Mouse (Mus musculus) kidney, embryonic 14.5 days (tissue): ENCODE measurements around the gene Rmi2. TPM values are rescaled to one million over a fixed set of nuclear protein-coding genes. Genes with fewer than 3 reads are reported as not detected.
"Not testable (repeated sequence)": the region's sequence is repeated elsewhere in the genome, so short reads cannot be mapped to it uniquely, and the experiment has no call there.

Experiments
- ATAC-seq: fragments of 200-750 bp; cut with Nextera tagmentation; 2 replicates; pipeline ENCODE4 v1.8.0; 2017; ENCODE audit warnings: moderate number of reproducible peaks, mild to moderate bottlenecking, moderate TSS enrichment, moderate library complexity; ENCODE audit not compliant: low FRiP score, low TSS enrichment
- H3K27ac ChIP-seq: fragments of 300-500 bp; sonication (generic); 2 replicates; pipeline ENCODE4 v1.5.1; 2014; ENCODE audit warnings: low read depth, mild to moderate bottlenecking, low read length, moderate library complexity, mixed read lengths
- H3K27me3 ChIP-seq: fragments of 300-500 bp; sonication (generic); 2 replicates; pipeline ENCODE4 v1.6.1; 2014; ENCODE audit warnings: mild to moderate bottlenecking, low read length; ENCODE audit not compliant: control insufficient read depth, insufficient read depth
- H3K36me3 ChIP-seq: fragments of 300-500 bp; sonication (generic); 2 replicates; pipeline ENCODE4 v1.6.1; 2014; ENCODE audit warnings: low read length, mixed read lengths; ENCODE audit not compliant: control insufficient read depth, insufficient read depth
- H3K4me1 ChIP-seq: fragments of 300-500 bp; sonication (generic); 2 replicates; pipeline ENCODE4 v1.6.1; 2014; ENCODE audit warnings: low read length, mixed read lengths; ENCODE audit not compliant: control insufficient read depth, insufficient read depth
- H3K4me2 ChIP-seq: fragments of 300-500 bp; sonication (generic); replicated peaks from 2 replicates; pipeline ENCODE4 v1.6.1; 2014; ENCODE audit warnings: low read depth, mild to moderate bottlenecking, low read length
- H3K4me3 ChIP-seq: fragments of 300-500 bp; sonication (generic); 2 replicates; pipeline ENCODE4 v1.5.1; 2014; ENCODE audit warnings: mild to moderate bottlenecking, low read length
- H3K9ac ChIP-seq: fragments of 300-500 bp; sonication (generic); 2 replicates; pipeline ENCODE4 v1.6.1; 2014; ENCODE audit warnings: low read depth, mild to moderate bottlenecking, low read length, moderate library complexity
- H3K9me3 ChIP-seq: fragments of 300-500 bp; sonication (generic); 2 replicates; pipeline ENCODE4 v1.6.1; 2016; ENCODE audit warnings: low read length; ENCODE audit not compliant: control insufficient read depth
- WGBS: fragments of 180-500 bp; shearing (Covaris S2); extraction: QIAGEN DNeasy Blood & Tissue Kit; methylation state at CpG from one replicate; pipeline ENCODE4 v1.1.7; 2014; 5-methylcytosine and 5-hydroxymethylcytosine counted together
- polyA plus RNA-seq: library from polyadenylated mRNA; unstranded; fragments of >200 nt; fragmentation: Nextera tagmentation; extraction: Ambion mirVana; gene quantifications from 2 replicates; pipeline ENCODE4 v1.2.1, GENCODE M21; 2014

The Rmi2 gene
- polyA plus RNA-seq, 1 experiment from 2014 or later = 6.2 TPM

GRCm38 (mm10) chr16:10796034-10796433 is 38.8 kb upstream of the Rmi2 start, which contains the start of gene Prm2:
TSS of gene Prm2 (minus strand) at chr16:10796134.
- no peak within 1 kb of the TSS for H3K4me3 ChIP-seq
- 78% methylated on average over 6 of the region's 6 CpGs for WGBS
- H3K27me3 ChIP-seq = peaks cover 7% of the 10 kb centered on the region; the same call in 1 of the 2 replicates
- ATAC-seq = no peak
- H3K4me1 ChIP-seq = no peaks in the 10 kb centered on the region
- no peak within 1 kb of the TSS for H3K27ac ChIP-seq
- H3K9me3 ChIP-seq = no peaks in the 10 kb centered on the region
- H3K4me2 ChIP-seq = no peak within 1 kb of the TSS
- no peak within 1 kb of the TSS for H3K9ac ChIP-seq
- no peaks in the 10 kb centered on the region for H3K36me3 ChIP-seq

- not testable (repeated sequence) for H3K4me1 ChIP-seq, H3K9me3 ChIP-seq, H3K4me3 ChIP-seq, ATAC-seq, H3K4me2 ChIP-seq, H3K27ac ChIP-seq, H3K27me3 ChIP-seq, H3K36me3 ChIP-seq, H3K9ac ChIP-seq
- 86% methylated on average over 3 of the region's 3 CpGs for WGBS
Observed at GRCm38 (mm10) chr16:10802420-10802819, 32.4 kb upstream of the Rmi2 start.

DNA sequence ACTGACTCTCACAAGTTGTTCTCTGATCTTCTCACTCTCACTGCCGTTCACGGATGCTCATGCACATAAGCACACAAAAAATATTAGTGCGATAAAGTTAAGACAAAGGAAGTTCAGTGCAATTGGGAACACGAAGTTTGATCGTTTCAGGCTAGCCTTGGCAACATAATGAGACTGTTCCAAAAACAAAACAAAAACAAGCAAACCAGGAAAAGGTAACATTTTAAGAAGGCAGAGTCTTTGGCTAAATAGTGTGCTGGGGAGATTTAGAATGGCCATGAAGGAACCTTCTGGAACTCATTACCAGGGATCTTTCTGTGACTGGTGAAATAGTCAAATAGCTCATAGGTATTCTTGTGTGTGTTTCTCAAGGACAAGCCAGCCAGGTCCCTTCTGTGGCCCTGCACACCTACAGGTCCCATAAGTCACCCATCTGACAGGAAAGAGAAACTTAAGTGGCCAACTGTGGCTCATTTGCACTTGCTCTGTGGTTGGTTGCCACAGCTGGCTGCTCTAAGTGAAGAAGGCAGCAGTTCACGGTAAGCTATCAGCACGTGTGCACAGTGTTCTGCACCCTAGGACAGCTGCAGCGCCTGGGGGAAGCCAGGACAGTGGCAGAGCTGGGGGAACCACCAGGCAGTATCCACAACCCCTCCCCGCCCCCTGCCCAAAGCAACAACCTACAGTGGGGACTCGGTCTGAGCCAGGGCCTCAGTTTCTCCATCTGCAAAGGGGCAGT is 28.9 kb upstream of the Rmi2 start, which contains the start of gene Prm1:
Gene Prm1, minus strand, starts transcription at position 51 of the 739 bp plus-strand sequence.
- 76% methylated on average over 10 of the region's 10 CpGs for WGBS
- ATAC-seq = no peak

GRCm38 (mm10) chr16:10810376-10810775 is 24.5 kb upstream of the Rmi2 start:
- no peak for ATAC-seq
- H3K4me3 ChIP-seq = no peak overlapping the region
- H3K9ac ChIP-seq = no peak overlapping the region
- no peak overlapping the region for H3K4me2 ChIP-seq
- H3K27me3 ChIP-seq = no peaks in the 10 kb centered on the region
- WGBS = 92% methylated on average over 1 of the region's 1 CpGs
- H3K27ac ChIP-seq = no peak overlapping the region
- H3K9me3 ChIP-seq = no peaks in the 10 kb centered on the region
- H3K4me1 ChIP-seq = no peaks in the 10 kb centered on the region
- no peaks in the 10 kb centered on the region for H3K36me3 ChIP-seq

More for the DNA sequence above, 28.9 kb upstream of the Rmi2 start, which contains the start of gene Prm1:
- Histone ChIP-seq H3K4me3 (no peak within 1 kb of the TSS), H3K9me3 (no peaks in the 10 kb centered on the region), H3K36me3 (no peaks in the 10 kb centered on the region), H3K4me1 (no peaks in the 10 kb centered on the region), H3K27me3 (no peaks in the 10 kb centered on the region), H3K4me2 (no peak within 1 kb of the TSS), H3K27ac (no peak within 1 kb of the TSS), H3K9ac (no peak within 1 kb of the TSS)

DNA sequence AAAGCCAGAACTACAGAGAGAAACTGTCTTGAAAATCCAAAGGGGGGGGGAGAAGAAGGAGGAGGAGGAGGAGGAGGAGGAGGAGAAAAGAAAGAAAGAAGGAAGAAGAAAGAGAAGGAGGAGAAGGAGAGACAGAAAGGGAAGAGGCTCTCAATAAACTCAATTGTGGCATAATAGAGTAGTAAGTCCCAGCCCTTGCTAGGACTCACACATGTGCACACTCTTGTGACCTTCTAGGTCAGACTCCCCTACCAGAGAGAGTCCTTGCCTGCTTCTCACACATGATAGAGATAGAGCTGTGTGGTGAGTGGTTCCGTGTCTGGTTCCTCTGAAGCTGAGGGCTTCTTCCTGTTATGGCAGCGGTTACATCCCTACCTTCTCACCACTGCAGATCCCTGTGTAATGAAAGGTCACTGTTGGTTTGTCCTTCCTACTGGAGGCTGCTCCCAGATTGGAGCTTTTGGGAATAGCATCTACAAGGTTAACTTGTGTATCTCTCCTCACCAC is 21.9 kb upstream of the Rmi2 start, which contains the start of gene Gm11172:
Gene Gm11172, plus strand, starts transcription at position 51 of the 507 bp plus-strand sequence.
- Histone ChIP-seq H3K4me1 (no peaks in the 10 kb centered on the region), H3K9me3 (no peaks in the 10 kb centered on the region), H3K27ac (no peak within 1 kb of the TSS), H3K4me3 (no peak within 1 kb of the TSS), H3K27me3 (no peaks in the 10 kb centered on the region), H3K36me3 (no peaks in the 10 kb centered on the region), H3K4me2 (no peak within 1 kb of the TSS), H3K9ac (no peak within 1 kb of the TSS)
- WGBS = 92% methylated on average over 2 of the region's 2 CpGs
- ATAC-seq = no peak

- Histone ChIP-seq H3K36me3 (no peaks in the 10 kb centered on the region), H3K4me3 (no peak overlapping the region), H3K4me2 (no peak overlapping the region), H3K9ac (no peak overlapping the region), H3K4me1 (no peaks in the 10 kb centered on the region), H3K9me3 (no peaks in the 10 kb centered on the region), H3K27ac (no peak overlapping the region), H3K27me3 (no peaks in the 10 kb centered on the region)
- ATAC-seq = no peak
- WGBS = 81% methylated on average over 4 of the region's 4 CpGs
Observed at GRCm38 (mm10) chr16:10813726-10814125, 21.1 kb upstream of the Rmi2 start.

- H3K4me1 ChIP-seq = peaks cover under 1% of the 10 kb centered on the region; the same call in 1 of the 2 replicates
- 65% methylated on average over 4 of the region's 4 CpGs for WGBS
- ATAC-seq = peak; percentile 42; the same call in 1 of the 2 replicates
Observed at GRCm38 (mm10) chr16:10814864-10815263, 20.0 kb upstream of the Rmi2 start.

GRCm38 (mm10) chr16:10818579-10819135 is 16.2 kb upstream of the Rmi2 start:
- Histone ChIP-seq H3K4me2 (no peak overlapping the region), H3K9ac (no peak overlapping the region), H3K36me3 (no peaks in the 10 kb centered on the region), H3K4me3 (no peak overlapping the region), H3K27me3 (0 out of 2 replicates have a peak, but pooled peaks cover 2% of the 10 kb centered on the region), H3K27ac (no peak overlapping the region), H3K4me1 (peaks cover 15% of the 10 kb centered on the region; the same call in 1 of the 2 replicates), H3K9me3 (no peaks in the 10 kb centered on the region)
- no peak for ATAC-seq
- WGBS = 87% methylated on average over 4 of the region's 4 CpGs

More at GRCm38 (mm10) chr16:10814864-10815263, 20.0 kb upstream of the Rmi2 start:
- no peaks in the 10 kb centered on the region for H3K9me3 ChIP-seq
- no peak overlapping the region for H3K27ac ChIP-seq
- no peaks in the 10 kb centered on the region for H3K27me3 ChIP-seq
- H3K4me2 ChIP-seq = no peak overlapping the region
- H3K36me3 ChIP-seq = no peaks in the 10 kb centered on the region
- no peak overlapping the region for H3K9ac ChIP-seq
- H3K4me3 ChIP-seq = no peak overlapping the region

- Histone ChIP-seq H3K9ac (no peak overlapping the region), H3K27me3 (0 out of 2 replicates have a peak, but pooled peaks cover 2% of the 10 kb centered on the region), H3K4me2 (no peak overlapping the region), H3K4me1 (peaks cover 15% of the 10 kb centered on the region; the same call in 1 of the 2 replicates), H3K36me3 (no peaks in the 10 kb centered on the region), H3K4me3 (no peak overlapping the region), H3K27ac (no peak overlapping the region), H3K9me3 (no peaks in the 10 kb centered on the region)
- 74% methylated on average over 3 of the region's 3 CpGs for WGBS
- ATAC-seq = no peak
Observed at GRCm38 (mm10) chr16:10819966-10820365, 14.9 kb upstream of the Rmi2 start.
